Mouse (Mus musculus) kidney, postnatal 4 days (tissue): ENCODE results near the gene Pank4.

Experiments
- DNase-seq, 2 experiments: peaks; one replicate each; pipeline ENCODE4 v3.0.0; 2021; ENCODE audit warnings: mixed read lengths in 2 of 2

The Pank4 gene

DNA sequence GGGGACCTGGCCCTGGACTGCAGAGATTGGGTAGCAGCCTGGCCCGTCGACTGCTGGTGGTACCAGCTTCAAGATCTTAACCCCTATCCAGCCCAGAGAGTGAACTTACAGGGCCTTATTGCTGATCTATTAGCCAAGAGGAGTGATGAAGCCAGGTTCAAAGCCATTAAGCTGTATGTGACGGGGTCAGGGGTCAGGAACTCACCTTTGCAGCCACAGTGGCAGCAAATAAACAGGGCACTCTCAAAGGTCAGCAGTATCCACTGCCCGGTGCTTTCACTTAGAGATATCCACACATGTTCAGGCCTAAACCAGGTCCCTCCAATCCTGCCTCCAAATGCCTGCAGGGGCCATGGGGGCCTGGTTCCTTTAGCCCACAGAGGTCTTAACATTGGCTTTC, 51.6 kb downstream of the Pank4 start:
- no peak for DNase-seq

DNA sequence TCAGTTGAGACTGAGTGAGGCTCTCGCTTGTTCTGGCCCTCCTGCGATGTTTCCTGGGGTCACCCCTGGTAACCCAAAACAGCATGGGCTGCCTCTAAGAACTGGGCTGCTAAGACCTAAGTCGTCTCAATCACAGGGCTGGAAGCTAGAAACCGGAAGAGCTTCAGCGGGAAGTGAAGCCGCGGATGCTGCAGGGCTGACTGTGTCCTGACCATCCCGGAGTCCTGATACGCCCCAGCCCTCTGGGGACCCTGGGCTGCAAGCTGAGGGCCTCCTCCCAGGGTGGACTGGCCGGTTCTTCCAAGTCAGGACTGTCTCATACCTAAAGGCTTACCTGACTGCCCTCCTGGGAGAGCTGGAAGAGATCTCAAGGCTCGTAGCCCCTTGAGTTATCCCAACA, 52.9 kb downstream of the Pank4 start:
- DNase-seq = no peak

DNA sequence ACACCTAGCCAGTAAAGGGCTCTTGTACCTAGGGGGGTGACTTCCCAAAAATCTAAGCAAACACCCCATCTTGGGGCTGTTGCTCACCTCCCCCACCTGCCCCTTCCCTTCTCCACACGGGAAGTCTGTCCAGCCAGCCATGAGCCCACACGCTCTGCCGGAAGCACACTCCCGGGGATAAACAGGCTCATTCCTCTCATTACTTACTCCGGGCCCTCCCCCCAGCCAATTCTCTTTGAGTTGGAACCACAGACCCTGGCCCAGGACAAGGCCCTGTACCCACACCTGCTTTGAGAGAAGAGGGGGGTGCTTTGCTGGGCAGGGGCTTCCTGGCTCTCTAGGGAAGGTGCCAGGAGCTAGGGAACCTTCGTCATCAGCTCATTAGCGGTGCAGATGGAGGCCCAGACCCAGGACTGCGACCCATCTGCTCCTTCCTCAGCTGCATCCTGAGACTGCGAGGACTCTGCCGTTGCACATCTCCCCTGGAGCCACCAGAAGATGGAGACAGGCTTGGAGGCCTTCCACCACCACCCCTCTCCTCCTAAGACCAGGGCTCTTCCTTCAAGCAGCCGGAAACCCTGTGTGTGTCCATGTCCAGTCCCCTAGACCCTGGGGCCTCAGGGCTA, 53.4 kb downstream of the Pank4 start:
- no peak for DNase-seq

DNA sequence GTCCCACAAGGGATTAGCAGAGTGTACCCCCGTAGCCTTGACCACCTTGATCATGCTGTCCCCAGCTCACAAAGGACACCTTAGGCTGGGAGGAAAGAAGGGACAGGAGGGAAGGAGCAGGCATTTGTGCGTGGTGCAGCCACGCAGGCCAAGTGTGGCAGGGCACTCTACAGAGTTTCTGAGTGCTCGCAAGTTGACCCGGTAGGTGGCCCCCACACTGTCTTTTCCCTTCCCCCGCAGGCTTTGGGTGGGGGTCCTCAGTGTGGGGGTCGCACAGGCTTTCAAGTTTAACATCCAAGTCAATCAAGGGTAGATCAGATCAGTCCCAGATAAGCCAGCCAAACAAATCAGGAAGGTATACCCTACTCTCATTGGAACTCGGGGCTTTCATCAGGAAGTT, 54.1 kb downstream of the Pank4 start:
- no peak for DNase-seq

DNA sequence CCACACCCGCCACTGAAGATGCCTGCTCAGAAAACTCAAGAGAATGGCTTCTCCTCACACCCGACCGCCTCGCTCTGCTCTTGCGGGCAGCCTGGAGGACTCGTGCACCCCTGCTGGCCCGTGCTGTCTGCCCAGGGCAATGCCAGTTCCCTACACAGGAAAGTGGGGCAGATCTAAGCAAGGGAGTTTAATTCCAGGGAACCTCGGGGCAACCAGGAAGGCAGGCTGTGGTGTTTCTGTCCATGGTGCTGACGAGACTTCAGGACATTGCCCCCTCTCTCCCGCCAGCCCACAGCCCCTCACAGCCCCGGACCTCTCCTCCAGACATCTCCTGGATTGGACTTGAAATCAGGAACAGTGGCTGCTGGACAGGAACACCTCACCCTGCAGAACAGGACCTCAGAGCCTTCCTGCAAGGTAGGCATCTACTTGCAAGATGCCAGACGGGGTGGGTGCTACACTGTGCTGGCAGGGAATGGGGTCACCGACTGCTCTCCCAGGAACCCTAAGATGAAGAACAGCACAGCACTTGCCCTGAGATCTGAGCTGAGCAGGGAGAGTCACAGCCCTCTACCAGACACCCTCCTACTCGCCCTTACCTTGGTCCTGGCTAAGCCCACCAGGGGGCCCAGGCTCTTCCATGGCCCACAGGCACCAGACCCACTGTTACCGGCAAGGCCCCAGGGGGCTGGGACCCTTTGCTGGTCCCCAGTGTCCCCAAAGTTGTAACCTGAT, 54.8 kb downstream of the Pank4 start:
- DNase-seq = peak; percentile 77 to 82

DNA sequence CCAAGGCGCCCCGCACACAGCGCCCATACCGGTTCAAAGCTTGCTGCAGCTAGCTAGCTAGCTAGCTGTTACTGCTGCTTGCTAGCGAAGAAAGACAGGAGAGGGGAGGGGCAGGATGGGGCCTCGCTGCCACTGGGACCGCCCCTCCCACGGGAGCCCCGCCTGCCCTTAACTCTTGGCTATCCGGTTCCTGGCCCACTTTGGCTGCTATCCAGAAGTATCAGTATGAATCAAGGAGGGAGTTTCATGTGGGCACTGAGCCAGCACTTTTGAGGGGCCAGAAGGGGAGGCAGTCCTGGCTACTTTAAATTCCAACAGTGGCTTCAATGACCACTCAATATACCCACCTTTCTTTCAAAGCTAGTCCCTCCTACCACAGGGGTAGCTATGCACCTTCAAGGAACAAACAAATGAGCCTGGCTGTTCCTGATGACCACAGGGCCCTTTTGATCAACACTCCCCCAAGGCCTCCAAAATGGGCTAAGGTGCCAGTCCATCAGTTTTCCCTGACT, 55.5 kb downstream of the Pank4 start:
- peak; percentile 37 to 63 for DNase-seq

DNA sequence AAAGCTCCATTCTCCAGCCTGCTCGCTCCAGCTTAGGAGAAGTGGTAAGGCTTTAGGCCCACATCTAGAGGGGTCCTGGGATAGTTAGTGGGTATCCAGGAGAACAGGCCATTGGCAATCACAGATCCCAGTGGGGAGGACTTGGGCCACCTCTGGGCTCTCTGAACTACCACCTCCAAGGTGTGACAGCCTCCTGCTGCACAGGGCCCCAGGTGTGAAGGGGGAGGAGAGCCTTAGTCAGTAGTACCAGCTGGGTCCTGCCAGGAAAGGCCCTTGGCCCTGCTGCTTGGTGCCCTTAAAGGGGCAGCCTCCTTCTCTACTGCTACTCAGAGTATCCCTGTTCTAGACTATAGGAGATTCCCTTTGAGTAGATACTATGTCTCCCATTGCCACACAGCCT, 56.2 kb downstream of the Pank4 start:
- DNase-seq = no peak

DNA sequence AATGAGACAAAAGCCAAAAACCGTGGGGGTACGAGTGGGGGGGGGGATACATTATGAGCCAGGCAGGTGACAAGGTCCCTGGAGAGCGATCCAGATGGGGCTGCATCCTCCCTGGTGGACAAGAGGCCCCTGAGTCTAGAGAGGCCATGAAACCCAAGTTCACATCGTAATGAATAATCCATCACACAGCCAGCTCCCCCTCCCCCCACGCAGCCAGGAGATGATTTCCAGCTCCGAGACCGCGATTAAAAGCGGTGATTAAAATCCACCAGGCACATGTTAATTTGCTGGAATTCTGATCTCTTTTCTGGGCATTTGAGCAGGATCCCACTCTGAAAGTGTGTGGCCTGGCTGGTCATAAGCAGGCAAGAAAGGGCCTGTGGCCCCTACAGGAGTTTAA, 56.9 kb downstream of the Pank4 start:
- DNase-seq = no peak

DNA sequence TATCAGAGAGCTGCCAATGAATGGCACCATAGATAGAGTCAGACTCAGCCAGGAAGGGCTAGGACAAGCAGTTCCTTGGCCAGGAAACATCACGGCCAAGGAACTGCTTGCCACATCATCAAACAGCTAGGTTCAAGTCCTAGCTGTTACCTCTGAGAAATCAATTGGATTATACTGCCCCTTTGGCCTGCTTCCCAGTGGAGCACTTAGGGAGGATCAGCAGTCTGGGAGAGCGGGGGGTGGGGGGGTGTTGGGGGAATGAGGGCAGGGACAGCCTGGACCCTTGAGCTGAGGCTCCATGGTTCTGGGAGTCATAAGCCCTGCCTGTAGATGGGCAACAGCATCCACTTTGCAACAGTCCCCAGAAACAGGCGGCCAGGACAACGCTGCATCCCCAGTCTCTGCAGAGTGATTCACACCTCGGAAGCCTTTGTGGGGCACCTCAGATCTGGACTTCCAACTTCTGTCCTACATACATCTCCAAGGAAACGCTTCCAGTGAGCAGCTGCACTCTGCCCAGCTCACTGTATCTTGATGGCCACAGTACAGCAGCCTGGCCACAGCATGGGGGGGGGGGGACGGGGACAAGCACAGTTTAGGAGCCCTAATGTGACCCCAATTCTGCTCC, 58.4 kb downstream of the Pank4 start:
- no peak for DNase-seq

DNA sequence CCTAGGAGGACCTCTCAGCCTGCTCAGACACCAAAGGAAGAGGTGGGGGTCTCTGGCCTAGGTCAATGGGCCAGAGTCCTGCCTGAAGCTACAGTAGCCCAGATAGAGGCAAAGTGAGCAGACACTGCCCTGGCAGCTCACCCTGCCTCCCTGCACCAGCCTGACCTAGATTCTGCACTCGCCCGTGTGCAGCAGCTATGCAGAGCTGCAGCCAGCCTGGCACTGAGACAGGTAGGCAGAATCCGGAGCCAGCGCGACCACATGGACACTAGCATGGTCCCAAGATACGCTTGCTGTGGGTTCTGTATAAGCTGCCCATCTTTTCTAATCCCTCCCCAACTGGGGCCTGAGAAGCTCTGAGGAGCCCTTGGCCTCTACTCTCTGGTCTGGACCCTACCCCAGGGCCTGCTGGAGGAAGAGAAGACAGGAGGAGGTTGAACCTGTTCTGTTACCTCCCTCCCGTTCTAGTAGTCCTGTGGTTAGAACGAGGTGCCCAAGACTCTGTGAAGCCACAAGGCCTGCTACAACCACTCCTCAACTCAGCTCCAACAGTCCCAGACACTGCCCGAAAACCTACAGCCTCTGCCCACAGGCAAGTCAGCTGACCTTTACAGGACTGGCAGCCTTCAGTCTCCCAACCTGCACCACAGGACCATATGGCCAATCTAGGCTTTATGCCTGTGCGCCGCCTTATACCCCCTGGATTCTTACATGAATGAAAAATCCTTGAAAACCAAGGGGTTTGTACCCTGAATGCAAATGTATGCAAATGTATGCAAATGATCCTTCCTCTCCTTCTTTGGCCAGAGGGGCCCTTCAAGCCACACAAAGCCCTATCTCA, 60.5 kb downstream of the Pank4 start:
- DNase-seq = no peak
